Mouse (Mus musculus): Measurements from ENCODE around the gene Bag1. TPM values are rescaled to one million over a fixed set of nuclear protein-coding genes. Genes with fewer than 3 reads are reported as not detected.
A peak's percentile ranks its signal among the peaks of the same experiment; 100 is the strongest.
"Not testable (repeated sequence)": the region's sequence is repeated elsewhere in the genome, so short reads cannot be mapped to it uniquely, and the experiment has no call there.

The Bag1 gene
- polyA plus RNA-seq, 1 experiment from 2014 or later: 218 TPM

- Histone ChIP-seq H3K4me2 (peak overlapping the region; percentile 66), H3K27ac (peak overlapping the region; percentile 94), H3K9ac (peak overlapping the region; percentile 76), H3K36me3 (peaks cover 28% of the 10 kb centered on the region), H3K4me3 (replicated peaks) (peak overlapping the region; percentile 82), H3K27me3 (no peaks in the 10 kb centered on the region), H3K4me1 (peaks cover 22% of the 10 kb centered on the region), H3K9me3 (replicated peaks) (no peaks in the 10 kb centered on the region)
- ATAC-seq (replicated peaks; ENCODE audit: low FRiP score): peak; percentile 20; the same call in 1 of the 2 replicates
- 7% methylated on average over 12 of the region's 13 CpGs for WGBS
Measured at GRCm38 (mm10) chr4:40969781-40970591, 21.9 kb upstream of the Bag1 start.

- ATAC-seq (replicated peaks; ENCODE audit: low FRiP score): no peak
- Histone ChIP-seq H3K4me2 (peak overlapping the region; percentile 66), H3K36me3 (peaks cover 34% of the 10 kb centered on the region), H3K4me1 (peaks cover 22% of the 10 kb centered on the region), H3K9me3 (replicated peaks) (no peaks in the 10 kb centered on the region), H3K27ac (peak overlapping the region; percentile 94), H3K9ac (no peak overlapping the region), H3K4me3 (replicated peaks) (peak overlapping the region; percentile 82; the same call in 1 of the 2 replicates), H3K27me3 (no peaks in the 10 kb centered on the region)
- WGBS: 59% methylated on average over 4 of the region's 4 CpGs
Measured at GRCm38 (mm10) chr4:40969161-40969560, 21.1 kb upstream of the Bag1 start.

GRCm38 (mm10) chr4:40963536-40963935 lies 15.4 kb upstream of the Bag1 start:
- Histone ChIP-seq H3K4me1 (no peaks in the 10 kb centered on the region), H3K36me3 (peaks cover 86% of the 10 kb centered on the region), H3K9me3 (replicated peaks) (no peaks in the 10 kb centered on the region), H3K27ac (no peak overlapping the region), H3K4me2 (no peak overlapping the region), H3K4me3 (replicated peaks) (no peak overlapping the region), H3K27me3 (no peaks in the 10 kb centered on the region), H3K9ac (no peak overlapping the region)
- WGBS: 89% methylated on average over 3 of the region's 3 CpGs
- no peak for ATAC-seq (replicated peaks; ENCODE audit: low FRiP score)

GRCm38 (mm10) chr4:40955942-40956341 lies 7.8 kb upstream of the Bag1 start:
- H3K27ac ChIP-seq: no peak overlapping the region
- H3K4me3 ChIP-seq (replicated peaks): no peak overlapping the region
- H3K9me3 ChIP-seq (replicated peaks): no peaks in the 10 kb centered on the region
- no peaks in the 10 kb centered on the region for H3K4me1 ChIP-seq
- peaks cover 94% of the 10 kb centered on the region for H3K36me3 ChIP-seq
- no peaks in the 10 kb centered on the region for H3K27me3 ChIP-seq
- no peak for ATAC-seq (replicated peaks; ENCODE audit: low FRiP score)
- no peak overlapping the region for H3K4me2 ChIP-seq
- 84% methylated on average over 6 of the region's 6 CpGs for WGBS
- H3K9ac ChIP-seq: no peak overlapping the region

- Histone ChIP-seq H3K36me3 (peaks cover 80% of the 10 kb centered on the region), H3K9ac (no peak overlapping the region), H3K4me3 (replicated peaks) (no peak overlapping the region), H3K27me3 (no peaks in the 10 kb centered on the region), H3K27ac (no peak overlapping the region), H3K9me3 (replicated peaks) (no peaks in the 10 kb centered on the region), H3K4me2 (no peak overlapping the region), H3K4me1 (peaks cover 10% of the 10 kb centered on the region)
- WGBS: 95% methylated on average over 1 of the region's 1 CpGs
- ATAC-seq (replicated peaks; ENCODE audit: low FRiP score): no peak
Measured at GRCm38 (mm10) chr4:40953521-40953920, 5.4 kb upstream of the Bag1 start.

- Histone ChIP-seq H3K4me1 (peaks cover 21% of the 10 kb centered on the region), H3K9ac (peak overlapping the region; percentile 97), H3K27me3 (no peaks in the 10 kb centered on the region), H3K36me3 (peaks cover 57% of the 10 kb centered on the region), H3K9me3 (replicated peaks) (no peaks in the 10 kb centered on the region), H3K4me3 (replicated peaks) (peak overlapping the region; percentile 96), H3K27ac (peak overlapping the region; percentile 92), H3K4me2 (peak overlapping the region; percentile 85)
- WGBS: under 1% methylated on average over 40 of the region's 40 CpGs
- peak; percentile 82 for ATAC-seq (replicated peaks; ENCODE audit: low FRiP score)
Measured at GRCm38 (mm10) chr4:40947565-40948159, 432 bp downstream of the Bag1 start.

GRCm38 (mm10) chr4:40946516-40947121 lies 1.5 kb downstream of the Bag1 start:
- WGBS: 83% methylated on average over 7 of the region's 7 CpGs
- Histone ChIP-seq H3K36me3 (peaks cover 59% of the 10 kb centered on the region), H3K4me2 (peak overlapping the region; percentile 85), H3K27me3 (no peaks in the 10 kb centered on the region), H3K9me3 (replicated peaks) (no peaks in the 10 kb centered on the region), H3K27ac (0 out of 2 replicates have a peak overlapping the region, but pooled peaks have one; percentile 92), H3K4me1 (peaks cover 21% of the 10 kb centered on the region), H3K9ac (peak overlapping the region; percentile 97), H3K4me3 (replicated peaks) (peak overlapping the region; percentile 96)
- no peak for ATAC-seq (replicated peaks; ENCODE audit: low FRiP score)

GRCm38 (mm10) chr4:40943651-40944050 lies 4.4 kb downstream of the Bag1 start:
- H3K9ac ChIP-seq: no peak overlapping the region
- WGBS: 94% methylated on average over 5 of the region's 5 CpGs
- no peak for ATAC-seq (replicated peaks; ENCODE audit: low FRiP score)

GRCm38 (mm10) chr4:40938793-40939192 lies 9.3 kb downstream of the Bag1 start:
- peaks cover 96% of the 10 kb centered on the region for H3K36me3 ChIP-seq
- H3K4me2 ChIP-seq: no peak overlapping the region
- no peak overlapping the region for H3K4me3 ChIP-seq (replicated peaks)
- no peak overlapping the region for H3K9ac ChIP-seq
- H3K4me1 ChIP-seq: no peaks in the 10 kb centered on the region
- ATAC-seq (replicated peaks; ENCODE audit: low FRiP score): no peak
- H3K27me3 ChIP-seq: no peaks in the 10 kb centered on the region
- WGBS: 94% methylated on average over 5 of the region's 5 CpGs
- H3K27ac ChIP-seq: no peak overlapping the region
- H3K9me3 ChIP-seq (replicated peaks): peaks cover 9% of the 10 kb centered on the region; the same call in 1 of the 2 replicates

More at GRCm38 (mm10) chr4:40943651-40944050, 4.4 kb downstream of the Bag1 start:
- Histone ChIP-seq H3K27ac (no peak overlapping the region), H3K36me3 (peaks cover 72% of the 10 kb centered on the region), H3K9me3 (replicated peaks) (peaks cover 9% of the 10 kb centered on the region; the same call in 1 of the 2 replicates), H3K4me1 (peaks cover 12% of the 10 kb centered on the region), H3K4me2 (no peak overlapping the region), H3K27me3 (no peaks in the 10 kb centered on the region), H3K4me3 (replicated peaks) (no peak overlapping the region)

GRCm38 (mm10) chr4:40936175-40936839 lies 11.8 kb downstream of the Bag1 start:
- no peak overlapping the region for H3K9ac ChIP-seq
- H3K4me3 ChIP-seq (replicated peaks): no peak overlapping the region
- H3K9me3 ChIP-seq (replicated peaks): peaks cover 9% of the 10 kb centered on the region; the same call in 1 of the 2 replicates
- no peak overlapping the region for H3K27ac ChIP-seq
- no peaks in the 10 kb centered on the region for H3K27me3 ChIP-seq
- WGBS: 84% methylated on average over 9 of the region's 9 CpGs
- H3K4me1 ChIP-seq: no peaks in the 10 kb centered on the region
- H3K4me2 ChIP-seq: no peak overlapping the region
- ATAC-seq (replicated peaks; ENCODE audit: low FRiP score): no peak
- H3K36me3 ChIP-seq: peaks cover 94% of the 10 kb centered on the region

- 91% methylated on average over 3 of the region's 3 CpGs for WGBS
- not testable (repeated sequence) for H3K4me1 ChIP-seq; H3K4me2 ChIP-seq; ATAC-seq (replicated peaks; ENCODE audit: low FRiP score); H3K9me3 ChIP-seq (replicated peaks); H3K9ac ChIP-seq; H3K27ac ChIP-seq; H3K4me3 ChIP-seq (replicated peaks); H3K27me3 ChIP-seq
- H3K36me3 ChIP-seq: peaks cover 74% of the 10 kb centered on the region
Measured at GRCm38 (mm10) chr4:40934369-40934768, 13.7 kb downstream of the Bag1 start.
